Mouse (Mus musculus): ENCODE results near the gene Lonrf2.

The Lonrf2 gene

DNA sequence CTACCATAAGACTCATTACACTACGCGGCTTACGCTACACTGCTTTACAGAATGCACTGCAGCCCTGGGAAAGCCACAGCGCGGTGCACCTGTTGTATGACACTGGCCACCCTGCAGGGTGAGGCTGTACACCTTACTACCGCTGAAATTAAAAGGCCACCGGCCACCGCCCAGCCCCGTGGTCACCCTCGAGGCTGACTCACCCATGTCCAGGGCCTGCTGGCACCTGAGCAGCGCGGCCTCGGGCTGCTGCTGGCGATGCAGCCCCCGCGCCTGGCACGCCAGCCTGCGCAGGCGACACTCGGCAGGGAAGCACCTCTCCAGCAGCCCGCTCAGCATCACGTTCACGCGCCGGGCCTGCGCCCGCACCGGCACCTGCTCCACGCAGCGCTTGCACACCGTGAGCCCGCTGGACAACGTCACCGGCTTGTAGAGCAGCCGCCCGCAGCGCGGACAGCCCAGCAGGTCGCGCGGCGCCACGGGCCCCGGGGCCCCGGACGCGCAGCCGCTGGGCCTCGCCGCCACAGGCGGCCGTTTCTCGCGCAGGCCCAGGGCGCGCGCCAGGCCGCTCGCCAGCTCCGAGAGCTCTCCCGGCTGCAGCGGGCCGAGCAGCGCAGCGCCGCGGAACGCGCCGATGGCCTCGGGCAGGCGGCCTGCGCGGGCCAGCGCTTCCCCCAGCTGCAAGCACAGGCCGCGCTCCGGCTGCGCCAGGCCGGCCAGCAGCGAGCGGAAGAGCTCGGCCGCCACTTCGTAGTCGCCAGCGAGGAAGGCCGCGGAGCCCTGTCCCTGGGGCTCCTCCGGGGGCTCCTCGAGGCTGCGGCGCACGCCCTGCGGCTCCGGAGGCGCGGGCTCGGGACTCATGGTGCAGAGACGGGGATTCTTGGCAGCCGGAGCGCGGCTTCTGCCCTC is 689 bp downstream of the Lonrf2 start:
- no peak for DNase-seq (ENCODE audit: low read depth, low spot score)

DNA sequence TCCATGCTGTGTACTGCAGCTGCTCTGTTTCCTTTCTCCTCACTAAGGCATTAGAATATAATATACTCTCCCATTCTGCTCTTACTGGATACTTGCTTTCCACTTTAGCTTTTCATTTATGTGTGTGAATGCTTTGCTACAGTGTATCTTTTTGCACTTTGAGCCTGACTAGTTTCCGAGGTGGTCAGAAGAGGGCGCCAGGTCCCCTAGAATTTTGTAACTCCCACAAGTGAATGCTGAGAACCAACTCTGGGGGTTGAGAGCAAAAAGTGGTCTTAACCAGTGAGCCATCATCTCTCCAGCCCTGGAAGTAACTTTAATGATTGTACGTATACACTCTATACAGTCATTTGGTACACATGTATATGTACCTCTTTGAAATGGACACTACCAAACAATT is 1.6 kb downstream of the Lonrf2 start:
- no peak for DNase-seq (ENCODE audit: low read depth, low spot score)

DNA sequence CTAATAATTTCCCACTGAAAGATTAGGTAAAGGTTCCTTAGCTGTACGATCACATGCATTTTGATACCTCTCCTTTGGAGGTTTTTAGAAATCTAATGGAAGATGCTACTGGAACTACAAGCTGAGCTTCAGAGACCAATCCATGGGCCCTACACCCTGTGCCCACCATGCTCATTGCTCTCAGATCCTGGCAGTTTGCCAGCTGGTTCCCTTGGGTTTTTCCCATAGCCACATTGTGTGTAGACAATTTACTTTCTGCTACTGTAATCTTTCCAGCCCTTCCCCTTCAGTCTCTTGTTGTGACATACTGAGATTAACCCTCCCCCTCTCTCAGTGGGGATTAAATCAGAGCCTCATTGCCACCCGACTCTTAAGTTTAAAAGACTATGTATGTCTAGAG is 11.6 kb downstream of the Lonrf2 start:
- no peak for DNase-seq (ENCODE audit: low read depth, low spot score)

DNA sequence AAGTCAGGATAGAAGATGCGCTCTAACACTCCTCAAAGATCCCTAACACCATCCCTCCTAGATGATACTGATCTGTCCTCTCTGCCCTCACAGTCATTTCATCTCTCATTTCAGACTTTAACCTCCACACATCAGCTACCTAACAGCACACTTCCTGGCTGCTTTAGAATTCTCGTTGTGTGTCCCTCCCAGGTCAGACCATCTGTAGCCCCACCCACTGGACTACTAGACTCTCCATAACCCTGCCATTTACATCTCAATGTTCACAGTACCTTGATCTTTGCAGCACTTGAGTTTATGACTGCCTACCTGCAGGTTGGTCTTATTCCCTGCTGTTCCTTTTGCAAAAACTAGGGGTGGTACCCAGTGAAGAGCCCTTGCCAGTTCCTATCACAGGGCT is 12.7 kb downstream of the Lonrf2 start:
- DNase-seq (ENCODE audit: low read depth, low spot score): no peak

DNA sequence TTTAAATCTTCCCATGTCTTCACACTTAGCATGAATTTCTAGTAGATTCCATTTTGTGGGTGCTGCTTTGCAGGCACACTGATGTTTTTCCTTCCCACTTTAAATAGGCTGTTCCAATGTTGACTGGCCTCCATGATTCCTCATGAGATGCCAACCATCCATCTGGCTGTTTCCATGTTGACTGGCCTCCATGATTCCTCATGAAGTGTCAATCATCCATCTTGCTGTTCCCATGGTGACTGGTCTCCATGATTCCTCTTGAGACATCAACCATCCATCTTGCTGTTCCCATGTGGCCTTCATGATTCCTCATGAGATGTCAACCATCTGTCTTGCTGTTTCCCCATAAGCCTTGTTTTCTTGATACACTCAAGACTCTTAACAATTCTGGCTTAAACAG is 16.8 kb downstream of the Lonrf2 start:
- no peak for DNase-seq (ENCODE audit: low read depth, low spot score)

DNA sequence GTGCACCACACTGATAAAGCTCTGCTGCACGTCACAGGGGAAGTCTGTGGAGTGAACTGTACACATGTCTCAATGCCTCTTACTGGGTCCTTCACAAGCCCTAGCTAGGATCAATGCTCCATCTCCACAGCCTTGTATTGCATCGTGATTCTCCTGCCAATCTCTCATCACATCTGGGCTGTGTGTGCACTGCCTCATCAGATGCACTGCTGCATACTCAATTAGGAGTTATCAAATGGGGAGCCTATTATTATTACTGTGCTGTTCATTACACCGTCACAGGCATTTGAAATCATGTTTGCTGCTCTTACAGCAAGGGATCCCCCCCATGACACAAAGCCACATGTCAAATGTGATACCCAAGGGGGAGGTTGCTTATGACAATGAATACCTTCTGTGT is 18.8 kb downstream of the Lonrf2 start:
- no peak for DNase-seq (ENCODE audit: low read depth, low spot score)

DNA sequence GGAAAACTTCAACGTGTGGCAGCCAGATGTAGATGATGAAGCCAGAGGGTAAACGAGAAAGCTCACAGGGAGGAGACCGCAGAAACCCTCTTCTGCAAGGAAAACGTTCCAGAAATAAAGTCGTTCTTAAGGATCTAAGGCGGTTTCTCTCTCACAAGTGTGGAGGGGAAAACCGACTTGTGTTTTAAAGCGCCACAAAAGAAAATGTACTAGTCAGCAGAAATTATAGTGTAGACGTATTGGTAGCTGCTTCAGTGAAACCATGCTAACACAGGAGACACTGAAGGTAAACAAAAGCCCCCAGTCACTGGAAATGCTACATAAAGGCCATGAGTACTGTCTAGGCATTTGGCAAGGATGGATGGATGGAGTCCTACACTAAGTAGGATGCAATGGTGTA is 19.2 kb downstream of the Lonrf2 start:
- DNase-seq (ENCODE audit: low read depth, low spot score): no peak

DNA sequence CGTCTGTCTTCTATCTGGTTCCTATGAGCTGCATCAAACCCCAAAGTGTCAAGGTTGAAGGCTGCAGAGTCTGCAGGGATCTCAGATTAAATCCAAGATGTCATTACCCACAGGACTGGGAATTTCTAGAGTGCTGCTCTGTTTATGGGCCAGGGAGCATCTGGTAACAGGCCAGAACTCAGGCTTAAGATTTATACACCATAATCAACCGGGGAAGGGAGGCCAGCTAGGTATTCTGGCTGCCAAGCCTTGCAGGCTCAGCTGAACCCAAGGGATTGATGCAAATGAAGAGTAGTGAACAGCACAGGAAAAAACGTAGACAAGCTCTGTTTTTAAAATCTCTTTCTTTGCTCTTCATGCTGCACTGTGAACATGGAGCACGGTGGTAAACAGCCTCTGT is 20.2 kb downstream of the Lonrf2 start:
- DNase-seq (ENCODE audit: low read depth, low spot score): no peak

DNA sequence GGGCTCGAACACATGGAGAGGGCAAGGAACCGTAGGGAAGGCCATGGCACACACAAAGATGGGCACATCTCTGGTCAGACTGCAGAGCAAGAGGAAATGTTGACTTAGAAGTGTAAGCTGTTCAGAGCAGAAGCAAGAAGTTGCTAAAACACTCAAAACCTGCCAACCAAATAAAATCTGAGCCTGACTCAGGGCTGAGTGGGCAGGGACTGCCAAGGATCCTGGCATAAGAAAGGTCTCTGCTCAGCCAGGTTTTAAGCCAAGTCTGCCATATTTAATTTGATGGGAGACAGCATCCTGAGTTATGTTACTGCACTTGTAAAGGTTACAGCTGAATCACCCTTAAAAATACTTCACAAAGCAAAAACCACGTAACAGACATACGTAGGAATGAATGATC is 29.4 kb downstream of the Lonrf2 start:
- DNase-seq (ENCODE audit: low read depth, low spot score): no peak

DNA sequence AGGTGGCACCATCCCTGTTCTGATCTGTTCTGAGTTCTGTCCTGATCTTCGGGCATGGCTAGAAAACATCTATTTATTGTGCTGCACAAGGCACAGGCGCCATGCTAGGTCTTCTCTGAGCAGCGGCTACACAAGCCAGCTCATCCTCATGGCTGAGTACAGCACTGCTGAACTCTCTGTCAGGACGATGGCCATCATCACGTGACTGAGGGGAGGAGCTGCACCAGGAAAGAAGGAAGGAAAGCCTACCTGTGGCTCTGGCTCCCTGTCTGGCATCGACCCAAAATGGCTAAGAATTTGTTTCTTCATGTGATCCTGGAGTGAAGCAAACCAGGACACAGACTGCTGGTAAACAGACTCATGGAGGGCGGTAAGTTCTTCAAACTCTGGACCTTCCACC is 36.1 kb downstream of the Lonrf2 start:
- no peak for DNase-seq (ENCODE audit: low read depth, low spot score)

DNA sequence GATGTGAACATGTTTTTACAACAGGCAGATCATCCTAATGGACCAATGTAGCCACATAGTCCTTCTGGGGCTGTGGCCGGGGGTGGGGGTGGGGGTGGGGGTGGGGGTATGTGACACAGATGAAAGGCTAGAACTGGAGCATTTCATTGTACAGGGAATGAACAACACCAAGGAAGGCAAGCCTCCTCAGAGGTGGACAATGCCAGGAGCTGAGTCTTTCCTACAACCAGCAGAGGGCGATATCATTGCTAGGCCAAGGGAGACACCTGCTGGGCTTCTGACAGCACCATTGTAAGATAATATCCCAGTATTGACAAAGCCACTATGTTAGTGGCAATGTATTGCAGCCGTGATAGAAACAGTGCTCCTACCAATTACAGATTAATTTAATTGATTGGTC is 37.2 kb downstream of the Lonrf2 start:
- DNase-seq (ENCODE audit: low read depth, low spot score): no peak

DNA sequence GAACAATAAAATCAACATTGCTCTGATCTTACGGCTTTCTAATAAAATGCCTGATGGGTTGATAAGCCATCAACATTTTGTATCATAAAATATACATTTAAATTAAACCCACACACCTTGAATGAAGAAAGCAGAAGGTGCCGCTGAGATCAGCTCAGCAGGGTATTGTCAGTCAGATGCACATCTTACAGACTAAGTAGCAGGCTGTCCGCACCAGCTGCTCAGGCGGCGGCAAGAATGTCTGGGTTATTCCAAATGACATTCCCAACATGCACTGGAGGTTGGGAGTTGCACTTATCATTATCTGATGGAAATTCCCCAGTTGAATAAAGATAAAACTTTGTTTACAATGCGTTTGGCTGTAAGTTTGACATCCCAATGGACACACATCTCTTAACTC is 39.6 kb downstream of the Lonrf2 start:
- DNase-seq (ENCODE audit: low read depth, low spot score): no peak

DNA sequence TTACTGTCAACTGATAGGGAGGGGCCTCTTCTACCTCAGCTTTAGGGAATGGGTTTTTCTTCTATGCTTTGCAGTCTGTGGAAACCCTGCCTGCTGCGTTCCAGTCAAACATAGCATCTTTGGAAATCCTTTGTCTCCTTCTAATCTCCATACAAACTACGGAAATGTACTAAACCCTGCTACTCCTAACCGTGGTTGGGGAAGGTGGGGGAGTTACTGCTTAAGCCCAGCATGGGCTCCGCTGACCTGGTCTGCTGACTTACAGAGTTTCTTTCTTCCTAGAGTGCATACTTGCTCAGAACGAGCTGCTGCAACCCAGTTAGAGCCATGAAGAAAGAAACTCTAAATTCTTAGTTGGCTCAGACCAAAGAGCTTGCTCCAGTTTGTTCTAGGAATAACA is 41.0 kb downstream of the Lonrf2 start:
- DNase-seq (ENCODE audit: low read depth, low spot score): no peak

DNA sequence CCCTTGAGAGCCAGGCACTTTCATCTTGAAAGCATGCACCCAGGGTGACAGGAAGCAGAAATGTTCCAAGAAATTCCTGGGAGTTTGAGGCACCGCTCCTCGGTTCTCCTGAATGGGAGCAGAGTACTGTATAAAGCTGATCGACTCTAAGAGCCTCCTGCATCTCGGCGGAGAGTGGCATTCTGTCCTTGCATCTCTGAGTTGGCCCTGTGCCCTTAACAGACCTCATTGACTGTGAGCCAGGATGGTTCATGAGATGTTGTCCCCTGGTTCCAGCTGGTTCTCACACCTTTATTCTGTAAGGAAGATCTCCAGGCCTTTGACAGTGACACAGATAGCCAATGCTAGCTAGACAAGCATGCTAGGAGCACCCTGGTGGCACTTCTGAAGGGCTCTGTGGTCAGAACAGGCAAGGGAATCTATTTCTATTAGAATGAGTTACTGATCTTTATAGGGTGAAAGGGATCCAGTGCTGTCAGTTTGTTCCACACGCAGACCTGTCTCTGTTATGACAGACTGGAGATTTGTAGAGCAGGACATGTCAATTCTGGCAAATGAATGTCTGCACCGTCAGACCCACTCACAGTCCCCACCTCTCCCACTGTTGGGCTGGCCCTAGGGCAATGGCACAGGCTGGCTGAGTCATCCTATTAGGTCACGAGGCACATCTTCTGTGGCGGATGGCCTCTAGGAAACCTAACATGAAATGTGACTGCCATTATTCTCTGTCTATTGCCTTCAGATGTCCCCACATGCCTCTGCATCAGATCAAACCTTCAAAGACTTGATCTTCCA is 45.3 kb downstream of the Lonrf2 start:
- no peak for DNase-seq (ENCODE audit: low read depth, low spot score)

DNA sequence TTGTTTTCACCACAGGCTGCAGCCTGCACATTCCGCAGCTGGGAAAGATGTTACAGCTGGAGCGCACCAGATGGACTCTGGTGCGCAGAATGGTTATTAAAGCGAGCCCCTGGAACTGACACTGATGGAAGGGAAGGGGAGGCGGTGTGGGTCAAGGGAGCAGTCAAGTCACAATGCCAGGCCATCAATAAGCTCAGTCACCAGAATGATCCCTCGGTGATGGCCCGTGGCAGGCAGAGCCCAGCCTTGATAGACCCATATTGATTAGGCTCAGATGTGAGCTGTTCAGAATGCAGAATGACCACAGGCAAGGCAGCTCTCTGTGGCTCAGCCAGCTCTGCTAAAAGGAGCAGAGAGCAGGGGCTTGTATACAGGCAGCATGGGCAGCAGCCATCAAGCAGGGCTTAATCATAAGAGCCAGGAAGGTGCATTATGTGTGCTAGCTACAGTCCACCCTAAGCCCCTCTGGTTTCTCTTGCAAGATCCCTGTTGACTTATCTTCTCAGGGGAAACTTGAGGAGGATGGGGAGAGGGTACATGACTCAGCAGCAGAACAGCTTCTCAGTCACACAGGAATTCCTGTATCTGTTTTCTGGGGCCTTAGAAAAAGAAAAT is 46.4 kb downstream of the Lonrf2 start:
- no peak for DNase-seq (ENCODE audit: low read depth, low spot score)

DNA sequence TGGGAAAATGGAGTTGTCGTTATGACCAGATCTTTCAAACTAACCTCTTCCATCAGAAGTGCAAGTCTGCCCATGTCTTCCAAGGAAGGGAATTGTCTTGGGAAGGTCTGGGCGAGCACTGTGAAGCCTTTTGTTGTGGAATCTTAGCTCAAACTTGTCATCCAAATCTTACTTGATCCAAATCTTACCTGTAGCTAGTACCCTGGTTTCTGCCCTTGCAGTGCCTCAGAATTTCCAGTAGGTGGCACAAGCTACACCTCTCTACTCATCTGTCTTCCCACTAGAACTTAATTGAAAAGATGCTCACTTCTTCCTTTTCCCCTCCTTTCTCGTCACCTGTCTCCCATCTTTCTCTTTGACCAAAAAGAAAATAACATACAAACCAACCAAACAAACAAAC is 47.6 kb downstream of the Lonrf2 start:
- no peak for DNase-seq (ENCODE audit: low read depth, low spot score)

DNA sequence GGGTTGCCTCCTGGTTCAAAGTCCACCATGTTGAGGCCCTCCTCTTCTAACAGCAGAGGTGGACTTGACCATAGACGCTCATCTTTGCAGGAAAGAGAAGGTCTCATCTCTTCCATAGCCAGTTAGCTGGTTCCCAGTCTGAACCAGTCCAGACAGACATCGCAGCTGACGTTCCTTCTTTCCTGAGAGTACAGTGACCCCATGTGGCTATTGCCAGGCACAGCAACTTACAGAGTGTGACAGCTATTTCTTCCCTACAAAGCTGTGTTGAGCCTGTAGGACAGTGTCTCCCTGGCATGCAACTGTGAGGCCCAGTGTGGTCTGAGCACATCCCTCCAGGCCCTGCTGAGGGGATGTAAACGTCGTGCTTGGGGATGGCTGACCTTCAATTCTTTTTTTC is 49.1 kb downstream of the Lonrf2 start:
- no peak for DNase-seq (ENCODE audit: low read depth, low spot score)

DNA sequence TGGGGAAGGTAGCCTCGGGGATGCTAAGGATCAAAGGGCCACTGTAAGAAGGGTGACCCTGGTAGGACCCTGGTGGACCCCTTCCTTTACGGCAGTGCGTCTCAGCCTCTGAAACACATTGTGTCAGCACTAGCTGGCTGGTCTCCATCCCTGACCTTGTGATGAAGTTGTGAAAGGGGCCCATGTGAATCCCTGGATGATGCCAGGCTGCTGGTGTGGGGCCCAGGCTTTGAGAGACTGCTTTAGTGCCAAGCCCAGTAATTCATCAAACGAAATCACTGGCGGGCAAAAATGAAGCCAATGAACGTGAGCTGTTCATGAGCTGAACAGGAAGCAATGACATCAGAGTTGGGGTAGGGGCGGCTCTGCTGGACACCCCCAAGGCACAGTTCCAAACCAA is 50.2 kb downstream of the Lonrf2 start:
- DNase-seq (ENCODE audit: low read depth, low spot score): no peak

DNA sequence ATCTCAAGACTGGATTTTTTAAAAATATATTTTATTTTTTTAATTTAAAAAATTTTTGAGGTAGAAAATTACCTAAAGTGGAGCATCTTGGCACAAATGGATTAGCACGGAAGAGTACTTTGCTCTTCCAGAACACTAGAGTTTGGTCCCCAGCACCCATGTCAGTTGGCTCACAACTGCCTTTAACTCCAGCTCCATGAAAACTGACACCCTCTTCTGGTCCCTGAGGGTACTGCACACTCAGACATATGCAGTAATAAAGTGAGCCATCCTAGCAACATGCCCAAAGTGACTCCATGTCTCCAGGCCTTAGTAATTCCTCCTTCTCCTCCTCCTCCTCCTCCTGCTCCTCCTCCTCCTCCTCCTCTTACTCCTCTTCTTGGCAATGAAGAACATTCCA is 58.2 kb downstream of the Lonrf2 start:
- DNase-seq (ENCODE audit: low read depth, low spot score): no peak

DNA sequence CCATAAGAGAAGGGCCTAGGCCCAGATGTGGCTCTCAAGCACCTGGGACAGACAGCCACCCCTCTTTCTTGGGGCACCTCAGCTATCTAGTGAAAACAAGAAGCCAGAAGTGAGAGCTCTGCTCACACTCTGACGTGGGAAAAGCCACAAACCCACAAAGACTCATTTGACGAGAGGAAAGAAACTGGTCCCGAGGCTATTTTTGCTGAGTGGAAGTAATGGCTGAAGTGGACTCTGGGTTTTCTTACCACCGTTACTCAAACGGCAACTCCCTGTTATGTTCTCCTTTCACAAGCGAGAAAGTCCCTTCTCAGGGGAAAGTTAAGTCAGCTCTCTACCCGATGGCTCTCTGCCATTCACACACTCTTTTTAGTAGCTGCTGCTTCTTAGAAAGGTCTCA is 59.0 kb downstream of the Lonrf2 start:
- DNase-seq (ENCODE audit: low read depth, low spot score): no peak

DNA sequence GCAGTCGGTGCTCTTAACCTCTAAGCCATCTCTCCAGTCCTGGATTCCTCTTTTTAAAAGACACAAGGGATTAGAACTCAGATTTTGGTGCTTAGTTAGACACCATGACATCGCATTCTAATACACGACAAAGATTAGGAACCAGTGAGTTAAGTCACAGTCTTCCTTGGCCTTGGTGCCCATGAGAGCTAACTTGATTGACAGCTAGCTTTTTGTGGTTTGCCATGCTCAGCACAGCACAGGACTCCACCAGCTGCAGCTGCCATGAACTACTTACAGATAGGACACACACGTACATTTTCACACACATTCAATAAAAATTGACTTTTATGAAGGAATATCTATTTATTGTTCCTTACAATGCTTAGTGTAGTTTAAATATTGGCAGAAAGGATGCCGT is 60.8 kb downstream of the Lonrf2 start:
- no peak for DNase-seq (ENCODE audit: low read depth, low spot score)

DNA sequence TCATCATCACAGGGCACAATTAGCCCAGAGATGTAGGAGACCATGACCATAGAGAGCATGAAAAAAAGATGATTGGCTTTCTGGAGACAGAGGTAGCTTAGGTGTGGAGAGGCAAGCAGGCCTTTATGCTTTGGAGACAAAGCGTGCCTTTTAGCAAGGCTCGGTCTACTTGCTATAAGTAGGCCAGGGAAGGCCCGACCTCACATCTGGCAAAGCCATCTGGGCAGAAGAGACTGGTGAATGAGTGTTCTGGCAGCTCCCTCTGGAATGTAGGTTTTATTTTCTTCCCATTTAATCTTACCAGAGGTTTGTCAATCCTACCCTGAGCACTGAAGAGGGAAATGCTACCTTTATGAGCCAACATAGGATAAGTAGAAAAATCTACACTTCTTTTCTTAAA is 65.8 kb downstream of the Lonrf2 start:
- no peak for DNase-seq (ENCODE audit: low read depth, low spot score)

DNA sequence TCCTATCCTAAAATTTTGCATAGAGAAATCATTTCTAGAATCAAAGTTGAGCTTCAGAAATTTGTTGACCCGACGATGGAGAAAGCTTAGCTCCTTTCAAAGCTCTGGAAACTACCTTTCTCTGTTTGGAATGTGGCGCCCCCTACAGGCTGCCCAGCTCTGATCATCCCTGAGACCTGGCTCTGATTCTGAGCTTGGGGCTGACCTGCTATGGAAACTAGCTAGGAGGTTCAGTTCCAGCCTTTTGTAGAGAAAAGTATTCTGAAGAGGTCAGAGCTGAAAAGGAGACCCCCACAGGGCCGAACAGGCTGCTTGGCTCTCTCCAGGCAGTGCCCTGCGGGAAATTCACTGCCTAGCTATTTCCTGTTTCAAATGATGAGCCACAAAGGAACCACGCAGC is 66.6 kb downstream of the Lonrf2 start:
- no peak for DNase-seq (ENCODE audit: low read depth, low spot score)
